10 mouse cellular contexts compared by ENCODE assay signal in the genomic region with DNA sequence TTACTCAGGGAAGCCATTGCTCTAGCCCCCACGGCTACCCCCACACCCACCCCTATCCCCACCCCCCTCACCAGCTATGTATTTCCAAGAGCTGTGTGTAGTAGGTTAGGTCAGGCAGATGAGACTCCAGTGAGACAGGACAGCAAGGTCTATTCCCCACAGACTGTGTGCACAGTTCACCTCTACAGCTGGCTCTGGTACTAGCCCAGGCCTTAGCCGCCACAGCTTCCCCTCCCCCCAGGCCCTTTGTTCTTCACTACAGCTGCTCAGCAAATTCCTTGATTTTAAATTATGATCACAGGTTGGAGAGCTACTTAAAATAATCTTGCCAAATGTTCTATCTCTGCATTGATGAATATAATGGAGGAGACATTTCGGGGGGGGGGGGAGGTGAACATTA.
DNase-seq lines count a peak whose midpoint lies in the region; ATAC-seq lines count a peak whose summit lies in the region.
"Had no signal": no experiment of that assay in that cellular context is flagged by ENCODE, and none has a peak within 500 bp of the region (broad histone marks: within the 10 kb centered on the region; RNA-seq: fewer than 3 reads in every experiment).

No protein-coding gene starts in this region.

- no peak for DNase-seq in frontal cortex, postnatal 25 days (ENCODE audit: low spot score in 2 of 2)
- peak; percentile 72 for DNase-seq in embryo, embryonic 10 days (ENCODE audit: low spot score)
- peak; percentile 57 to 68 for DNase-seq in heart, postnatal 14 days
- DNase-seq in limb, embryonic 10.5 days (ENCODE audit: low spot score): peak; percentile 76
- DNase-seq in naive thymus-derived CD4-positive, alpha-beta T cell, adult 2 months (ENCODE audit: low read depth): peak; percentile 51
- DNase-seq in cerebellum, adult 11 months: no peak

- no peaks in the 10 kb centered on the region for H3K27me3 ChIP-seq in limb, embryonic 10.5 days (ENCODE audit: low read depth, poor library complexity, severe bottlenecking)
- H3K27me3 ChIP-seq: megakaryocyte, embryonic 14.5 days had no signal

- peaks cover 61% of the 10 kb centered on the region for H3K4me1 ChIP-seq in limb, embryonic 10.5 days

- peak overlapping the region; percentile 97 for H3K27ac ChIP-seq in limb, embryonic 10.5 days

- WGBS in limb, embryonic 10.5 days: 15% methylated on average over 3 of the region's 3 CpGs

- H3K4me3 ChIP-seq in limb, embryonic 10.5 days: peak overlapping the region; percentile 23; the same call in 1 of the 2 replicates

- H3K9me3 ChIP-seq in limb, embryonic 10.5 days (replicated peaks): no peaks in the 10 kb centered on the region
- H3K9me3 ChIP-seq: G1E; megakaryocyte, embryonic 14.5 days had no signal

- ATAC-seq in frontal cortex, adult (ENCODE audit: low TSS enrichment): peak; percentile 32; the same call in 1 of the 2 replicates
- no peak for ATAC-seq in megakaryocyte-erythroid progenitor cell, adult 5-6 weeks (replicated peaks; ENCODE audit: low FRiP score, low TSS enrichment, poor library complexity, severe bottlenecking)

- no peaks in the 10 kb centered on the region for H3K36me3 ChIP-seq in limb, embryonic 10.5 days
- H3K36me3 ChIP-seq: G1E had no signal

- intact Hi-C loops in heart, postnatal 14 days (cut with DNase I): loop anchor here (2.0 kb wide), 1 partner anchor 17 kb away; no protein-coding TSS in a partner anchor

Comparison
In these comparisons a context has a peak if more than half of its experiments do, and no peak if none do; other contexts are left out.
1. DNase-seq: peak in embryo, embryonic 10 days (single experiment), heart, postnatal 14 days (2 of 2), limb, embryonic 10.5 days (single experiment) and naive thymus-derived CD4-positive, alpha-beta T cell, adult 2 months (single experiment); none in frontal cortex, postnatal 25 days (0 of 2) and cerebellum, adult 11 months (single experiment).